Mouse (Mus musculus): ENCODE results near the gene Rbbp8nl.

DNA sequence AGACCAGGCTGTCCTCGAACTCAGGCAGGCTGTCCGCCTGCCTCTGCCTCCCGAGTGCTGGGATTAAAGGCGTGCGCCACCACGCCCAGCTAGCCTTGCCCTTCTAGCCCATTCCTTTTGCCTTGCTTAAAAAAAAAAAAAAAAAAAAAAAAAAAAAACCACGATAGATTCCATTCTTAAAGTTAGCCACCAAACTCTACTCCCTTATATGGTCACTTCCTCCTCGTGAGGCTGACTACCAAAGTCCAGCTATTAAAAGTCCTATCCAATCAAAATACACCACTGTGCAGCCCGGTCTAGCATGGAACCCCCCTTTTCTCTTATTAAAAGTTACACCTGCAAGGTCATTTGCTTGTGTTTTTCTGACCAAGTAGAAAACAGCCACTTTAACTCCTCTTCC lies 34.0 kb downstream of the Rbbp8nl start:
- no peak for TF ChIP-seq TCF12 (IDR thresholded peaks at IDR 0.05; ENCODE audit: insufficient read depth, poor library complexity, severe bottlenecking)
- TF ChIP-seq POLR2A (IDR thresholded peaks at IDR 0.05; ENCODE audit: insufficient read length, low read depth), result no peak
- TF ChIP-seq USF1 (IDR thresholded peaks at IDR 0.05; ENCODE audit: low read depth), result no peak
- no peak for TF ChIP-seq MAX (IDR thresholded peaks at IDR 0.05; ENCODE audit: low read depth)
- TF ChIP-seq CEBPB (IDR thresholded peaks at IDR 0.05; ENCODE audit: insufficient read depth, poor library complexity, severe bottlenecking), result no peak
- TF ChIP-seq E2F4 (IDR thresholded peaks at IDR 0.05; ENCODE audit: insufficient read depth), result no peak
